Mouse (Mus musculus) megakaryocyte, embryonic 14.5 days (primary cell): ENCODE results near the gene Msto1.

Experiments used
- FLI1 ChIP-seq: IDR thresholded peaks from 2 replicates; pipeline ENCODE4 v1.6.1; 2012; ENCODE audit warnings: low read length, inconsistent platforms, mixed read lengths
- GATA1 ChIP-seq: IDR thresholded peaks from 3 replicates; pipeline ENCODE4 v1.6.1; 2012; ENCODE audit warnings: mixed read lengths, low read length, inconsistent platforms, borderline replicate concordance

- TF ChIP-seq GATA1 (no peak), FLI1 (no peak)
Observed at GRCm38 (mm10) chr3:88912585-88912984, 1.2 kb downstream of the Msto1 start.
